Mouse (Mus musculus): ENCODE data around the gene Tas1r2. TPM values are rescaled to one million over a fixed set of nuclear protein-coding genes. Genes with fewer than 3 reads are reported as not detected.

Tas1r2 gene
- polyA plus RNA-seq, 1 experiment: not detected

DNA sequence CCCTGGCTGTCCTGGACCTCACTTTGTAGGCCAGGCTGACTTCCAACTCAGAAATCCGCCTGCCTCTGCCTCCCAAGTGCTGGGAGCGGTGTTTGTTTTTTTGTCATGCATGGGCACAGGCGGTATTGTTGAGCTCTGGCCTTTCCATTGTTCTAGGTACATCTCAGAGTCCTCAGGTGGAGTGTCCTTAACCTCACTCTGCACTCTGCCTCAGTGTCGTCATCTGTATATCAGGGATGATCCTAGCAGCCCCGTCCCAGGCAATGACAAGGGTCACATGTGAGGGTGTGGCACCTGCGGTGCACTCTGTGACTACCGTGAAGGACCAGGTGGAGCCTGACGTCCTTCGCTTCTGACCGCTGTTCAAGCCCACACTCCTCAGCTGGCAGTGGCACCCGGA lies 26.0 kb upstream of the Tas1r2 start:
- Histone ChIP-seq H3K4me3 (ENCODE audit: insufficient read depth, low read depth, low read length) (no peak overlapping the region), H3K27ac (replicated peaks; ENCODE audit: low read depth, low read length) (no peak overlapping the region), H3K4me1 (ENCODE audit: control insufficient read depth, insufficient read depth, insufficient read length, low read length) (peaks cover 2% of the 10 kb centered on the region)

DNA sequence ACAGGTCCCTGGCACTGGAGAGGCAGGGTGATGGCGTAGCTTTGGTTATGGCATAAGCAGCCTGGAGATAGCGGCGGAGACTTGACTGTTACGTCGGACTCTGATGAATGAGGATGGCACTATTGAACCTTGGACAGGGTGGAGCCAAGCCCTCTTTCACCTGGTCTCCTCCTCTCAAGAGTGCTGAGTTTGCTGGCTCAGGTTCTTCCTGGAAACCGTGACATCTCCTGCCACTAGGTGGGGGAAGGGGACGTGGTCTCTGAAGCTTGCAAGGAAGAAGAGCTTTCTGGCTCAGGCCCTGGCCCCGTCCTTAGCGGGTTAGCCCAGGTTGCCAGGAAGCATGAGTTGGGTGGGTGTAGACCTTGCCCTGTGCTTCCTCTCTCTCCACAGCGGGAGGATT lies 23.2 kb upstream of the Tas1r2 start:
- Histone ChIP-seq H3K27ac (replicated peaks; ENCODE audit: low read depth, low read length) (no peak overlapping the region), H3K4me1 (ENCODE audit: control insufficient read depth, insufficient read depth, insufficient read length, low read length) (no peaks in the 10 kb centered on the region; the same call in 1 of the 2 replicates), H3K4me3 (ENCODE audit: insufficient read depth, low read depth, low read length) (no peak overlapping the region)

DNA sequence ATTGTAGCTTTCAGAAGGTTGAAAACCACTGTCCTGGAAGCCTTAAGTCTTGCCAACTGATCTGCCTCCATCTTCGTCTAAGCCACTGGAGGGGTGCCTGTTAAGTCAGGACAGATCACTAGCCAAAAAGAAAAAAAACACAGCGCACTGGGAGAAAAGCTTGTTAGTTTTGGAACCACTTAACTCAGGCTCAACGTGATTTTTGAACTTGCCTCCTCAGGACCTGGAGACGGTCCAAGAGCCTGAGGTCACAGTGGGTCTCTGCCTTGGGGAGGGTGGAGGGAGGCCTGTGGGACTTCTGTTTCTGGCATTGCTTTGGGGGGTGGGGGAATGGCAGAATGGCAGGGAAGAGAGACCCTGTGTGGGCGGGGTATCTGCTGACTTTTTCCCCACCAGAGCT lies 22.2 kb upstream of the Tas1r2 start:
- Histone ChIP-seq H3K4me1 (ENCODE audit: control insufficient read depth, insufficient read depth, insufficient read length, low read length) (no peaks in the 10 kb centered on the region; the same call in 1 of the 2 replicates), H3K27ac (replicated peaks; ENCODE audit: low read depth, low read length) (no peak overlapping the region), H3K4me3 (ENCODE audit: insufficient read depth, low read depth, low read length) (no peak overlapping the region)

DNA sequence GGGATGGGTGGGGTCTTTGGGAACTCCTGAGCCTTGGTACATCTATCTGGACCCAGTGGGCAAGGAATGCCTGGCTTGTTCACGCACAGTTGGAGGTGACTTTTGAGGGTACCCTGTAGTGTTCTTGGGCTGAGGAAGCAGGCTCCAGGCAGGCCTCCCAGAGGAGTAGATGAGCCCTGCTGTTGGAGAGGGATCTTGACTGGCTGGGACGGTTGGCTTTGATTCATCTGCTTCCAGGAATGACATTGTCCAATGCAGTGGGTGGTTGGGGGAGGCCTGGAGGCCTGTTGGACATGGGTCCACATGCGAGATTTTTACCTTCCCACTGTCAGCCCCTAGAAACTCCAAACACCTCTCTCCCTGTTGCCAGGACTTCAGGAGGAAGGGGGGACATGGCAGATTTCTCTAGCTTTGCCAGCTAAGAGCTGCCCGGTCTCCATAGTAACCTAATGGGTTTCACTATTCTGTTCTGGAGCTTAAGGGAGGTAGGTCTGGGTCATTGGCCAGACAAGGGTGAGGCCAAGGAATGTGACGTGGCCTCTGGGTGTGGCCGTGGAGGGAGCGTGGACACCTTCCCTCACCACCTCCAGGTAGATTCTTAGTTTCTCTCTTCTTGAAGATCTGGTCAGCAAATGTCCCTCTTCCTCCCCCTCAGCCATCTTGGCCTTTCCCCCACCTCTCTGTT lies 21.6 kb upstream of the Tas1r2 start:
- no peak overlapping the region for H3K27ac ChIP-seq (replicated peaks; ENCODE audit: low read depth, low read length)
- no peak overlapping the region for H3K4me3 ChIP-seq (ENCODE audit: insufficient read depth, low read depth, low read length)

DNA sequence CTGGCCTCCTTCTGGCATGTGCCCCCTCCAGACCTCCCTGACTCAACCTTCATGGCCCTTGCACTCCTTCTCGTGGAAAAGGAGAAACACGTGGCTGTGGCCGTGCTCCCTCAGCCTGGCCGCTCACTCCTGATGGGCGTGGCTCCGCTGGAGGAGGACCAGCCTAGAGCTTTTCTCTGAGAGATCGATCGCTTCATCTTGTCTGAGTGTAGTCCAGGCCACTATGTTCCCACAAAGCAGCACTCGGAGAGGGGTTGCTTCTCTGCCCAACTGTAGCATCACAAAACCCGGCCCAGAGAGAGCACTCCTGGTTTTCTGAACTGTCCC lies 21.1 kb upstream of the Tas1r2 start:
- Histone ChIP-seq H3K4me1 (ENCODE audit: control insufficient read depth, insufficient read depth, insufficient read length, low read length) (no peaks in the 10 kb centered on the region; the same call in 1 of the 2 replicates), H3K27ac (replicated peaks; ENCODE audit: low read depth, low read length) (no peak overlapping the region), H3K4me3 (ENCODE audit: insufficient read depth, low read depth, low read length) (no peak overlapping the region)

More for the DNA sequence above, 21.6 kb upstream of the Tas1r2 start:
- H3K4me1 ChIP-seq (ENCODE audit: control insufficient read depth, insufficient read depth, insufficient read length, low read length): no peaks in the 10 kb centered on the region; the same call in 1 of the 2 replicates

DNA sequence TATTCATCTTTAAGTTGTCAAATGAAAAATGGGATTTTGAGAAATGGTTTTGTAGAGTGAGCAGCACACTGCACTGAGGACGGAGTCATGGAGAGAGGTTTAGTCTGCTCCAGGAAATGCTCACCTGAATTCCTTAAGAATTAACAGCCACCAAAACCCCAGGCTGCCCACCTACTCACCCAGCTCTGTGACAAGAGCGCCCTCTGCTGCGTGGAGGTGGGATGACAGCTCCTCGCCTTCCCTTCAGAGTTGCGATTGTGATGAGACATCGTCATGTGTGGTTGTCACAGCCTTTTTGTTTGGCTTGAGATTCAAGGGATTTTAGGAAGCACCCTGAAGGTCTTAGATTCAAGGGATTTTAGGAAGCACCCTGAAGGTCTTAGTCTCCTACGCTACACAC lies 17.0 kb upstream of the Tas1r2 start:
- H3K4me3 ChIP-seq (ENCODE audit: insufficient read depth, low read depth, low read length): no peak overlapping the region
- H3K27ac ChIP-seq (replicated peaks; ENCODE audit: low read depth, low read length): no peak overlapping the region
- H3K4me1 ChIP-seq (ENCODE audit: control insufficient read depth, insufficient read depth, insufficient read length, low read length): no peaks in the 10 kb centered on the region; the same call in 1 of the 2 replicates

DNA sequence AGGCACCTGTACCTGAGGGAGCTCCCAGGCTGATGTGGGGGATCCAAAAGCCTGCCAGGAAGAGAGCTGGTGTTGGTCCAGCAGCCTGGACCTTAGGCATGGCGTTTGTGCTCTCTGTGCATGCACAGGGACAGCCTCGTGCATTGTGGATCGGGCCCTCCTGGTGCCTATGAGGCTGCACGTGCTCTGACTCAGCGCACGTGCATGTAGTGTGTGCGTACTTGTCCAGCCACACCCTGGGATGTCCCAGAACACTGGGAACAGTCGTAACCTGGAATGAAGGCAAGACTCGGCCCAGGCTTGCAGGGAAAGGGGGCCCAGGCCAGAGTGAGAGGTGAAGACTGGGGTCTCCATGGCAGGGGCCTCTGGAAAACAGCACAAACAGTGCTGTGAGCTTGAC lies 15.5 kb upstream of the Tas1r2 start:
- Histone ChIP-seq H3K27ac (replicated peaks; ENCODE audit: low read depth, low read length) (no peak overlapping the region), H3K4me3 (ENCODE audit: insufficient read depth, low read depth, low read length) (no peak overlapping the region), H3K4me1 (ENCODE audit: control insufficient read depth, insufficient read depth, insufficient read length, low read length) (no peaks in the 10 kb centered on the region)

DNA sequence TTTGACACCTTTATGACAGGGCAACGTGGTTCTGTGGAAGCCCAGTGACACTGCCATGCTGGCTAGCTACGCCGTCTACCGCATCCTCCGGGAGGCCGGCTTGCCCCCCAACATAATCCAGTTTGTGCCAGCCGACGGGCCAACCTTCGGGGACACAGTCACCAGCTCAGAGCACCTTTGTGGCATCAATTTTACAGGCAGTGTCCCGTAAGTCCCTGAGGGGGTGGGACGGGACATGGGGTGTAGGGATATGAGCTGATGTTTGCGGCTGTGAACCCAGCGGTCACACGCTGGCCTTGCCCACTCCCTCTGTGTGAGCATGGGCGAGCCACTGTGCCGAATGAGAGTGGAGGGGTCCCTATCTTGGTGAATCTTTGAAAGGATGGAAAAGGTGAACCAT lies 15.0 kb upstream of the Tas1r2 start:
- H3K4me3 ChIP-seq (ENCODE audit: insufficient read depth, low read depth, low read length): no peak overlapping the region
- no peaks in the 10 kb centered on the region for H3K4me1 ChIP-seq (ENCODE audit: control insufficient read depth, insufficient read depth, insufficient read length, low read length)
- no peak overlapping the region for H3K27ac ChIP-seq (replicated peaks; ENCODE audit: low read depth, low read length)

DNA sequence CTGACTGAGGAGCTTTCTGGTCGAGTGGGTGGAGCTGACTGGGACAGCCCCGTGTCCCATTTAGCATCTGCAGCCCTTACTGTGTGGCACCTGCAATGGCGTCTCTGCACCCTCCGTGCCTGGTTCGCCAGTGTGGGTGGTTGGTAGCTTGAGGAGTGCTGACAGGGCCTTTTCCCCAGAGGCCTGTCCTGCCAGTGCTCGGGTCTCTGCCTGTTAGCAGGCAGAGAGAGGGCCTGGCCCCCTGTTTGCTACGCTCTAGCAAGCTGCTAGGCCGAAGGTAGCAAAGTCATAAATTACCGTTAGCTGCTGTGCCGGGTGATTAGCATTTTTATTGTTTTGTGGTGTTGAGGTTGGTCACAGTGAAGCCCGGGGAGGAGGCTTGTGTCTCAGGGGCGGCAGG lies 13.5 kb upstream of the Tas1r2 start:
- no peak overlapping the region for H3K27ac ChIP-seq (replicated peaks; ENCODE audit: low read depth, low read length)
- H3K4me3 ChIP-seq (ENCODE audit: insufficient read depth, low read depth, low read length): no peak overlapping the region
- no peaks in the 10 kb centered on the region for H3K4me1 ChIP-seq (ENCODE audit: control insufficient read depth, insufficient read depth, insufficient read length, low read length)

DNA sequence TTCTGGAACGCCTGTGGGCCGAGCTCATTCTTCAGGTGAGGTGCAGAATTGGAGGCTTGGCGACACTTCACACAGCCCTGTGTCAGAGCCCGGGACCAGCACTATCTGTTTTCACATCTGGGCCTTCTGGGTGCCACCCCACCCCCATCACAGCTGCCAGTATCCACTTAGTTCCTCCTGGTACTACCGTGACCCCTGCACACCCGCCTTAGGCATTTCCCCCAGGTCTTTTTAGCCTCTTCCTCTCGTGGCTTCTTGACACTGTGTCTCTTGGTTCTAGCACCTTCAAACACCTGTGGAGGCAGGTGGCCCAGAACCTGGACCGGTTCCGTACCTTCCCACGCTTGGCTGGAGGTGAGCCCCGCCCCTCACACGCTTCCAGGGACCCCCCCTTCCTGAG lies 13.0 kb upstream of the Tas1r2 start:
- Histone ChIP-seq H3K27ac (replicated peaks; ENCODE audit: low read depth, low read length) (no peak overlapping the region), H3K4me3 (ENCODE audit: insufficient read depth, low read depth, low read length) (no peak overlapping the region), H3K4me1 (ENCODE audit: control insufficient read depth, insufficient read depth, insufficient read length, low read length) (no peaks in the 10 kb centered on the region)

DNA sequence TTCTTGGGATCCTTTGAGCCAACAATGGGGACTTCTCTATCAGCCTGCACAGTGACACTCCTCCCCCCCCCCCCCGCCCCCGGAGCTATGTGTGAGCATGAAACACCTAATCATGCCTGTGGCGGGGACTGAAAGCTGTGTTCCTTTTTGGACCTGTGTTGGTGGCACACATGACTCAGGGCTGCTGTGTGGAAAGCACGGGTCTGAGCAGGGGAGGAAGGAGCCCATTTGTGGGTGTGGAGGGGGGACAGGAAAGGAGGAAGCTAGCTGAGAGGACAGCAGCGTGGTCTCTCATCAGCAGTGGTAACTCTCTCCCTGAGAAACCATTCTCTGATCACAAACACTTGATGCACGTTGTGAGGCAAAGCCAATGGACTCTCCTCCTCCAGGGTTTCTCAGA lies 12.6 kb upstream of the Tas1r2 start:
- H3K4me3 ChIP-seq (ENCODE audit: insufficient read depth, low read depth, low read length): no peak overlapping the region
- H3K4me1 ChIP-seq (ENCODE audit: control insufficient read depth, insufficient read depth, insufficient read length, low read length): no peaks in the 10 kb centered on the region
- no peak overlapping the region for H3K27ac ChIP-seq (replicated peaks; ENCODE audit: low read depth, low read length)

DNA sequence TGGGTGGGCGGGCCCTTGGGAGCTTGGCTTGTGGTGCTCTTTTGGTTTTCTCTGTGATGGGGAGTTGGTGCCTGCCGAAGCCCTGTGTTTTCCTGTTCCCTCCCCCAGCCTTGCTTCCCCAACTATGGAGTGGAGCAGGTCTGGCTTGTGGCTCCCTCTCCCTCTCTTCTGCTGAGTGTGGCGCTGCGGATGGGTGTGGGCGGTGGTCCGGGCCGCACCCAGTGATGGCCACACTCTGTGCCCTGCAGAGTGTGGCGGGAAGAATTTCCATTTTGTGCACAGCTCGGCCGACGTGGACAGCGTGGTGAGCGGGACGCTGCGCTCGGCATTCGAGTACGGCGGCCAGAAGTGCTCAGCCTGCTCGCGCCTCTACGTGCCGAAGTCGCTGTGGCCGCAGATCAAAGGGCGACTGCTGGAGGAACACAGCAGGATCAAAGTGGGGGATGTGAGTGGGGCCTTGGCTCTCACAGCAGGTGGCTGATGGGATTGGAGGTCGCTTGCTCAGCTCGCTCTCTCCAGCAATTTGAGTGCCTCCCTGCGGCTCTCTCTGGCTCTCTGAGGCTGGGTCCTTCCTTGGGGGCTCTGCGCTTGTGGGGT lies 11.4 kb upstream of the Tas1r2 start:
- H3K27ac ChIP-seq (replicated peaks; ENCODE audit: low read depth, low read length): no peak overlapping the region
- no peaks in the 10 kb centered on the region for H3K4me1 ChIP-seq (ENCODE audit: control insufficient read depth, insufficient read depth, insufficient read length, low read length)
- no peak overlapping the region for H3K4me3 ChIP-seq (ENCODE audit: insufficient read depth, low read depth, low read length)

DNA sequence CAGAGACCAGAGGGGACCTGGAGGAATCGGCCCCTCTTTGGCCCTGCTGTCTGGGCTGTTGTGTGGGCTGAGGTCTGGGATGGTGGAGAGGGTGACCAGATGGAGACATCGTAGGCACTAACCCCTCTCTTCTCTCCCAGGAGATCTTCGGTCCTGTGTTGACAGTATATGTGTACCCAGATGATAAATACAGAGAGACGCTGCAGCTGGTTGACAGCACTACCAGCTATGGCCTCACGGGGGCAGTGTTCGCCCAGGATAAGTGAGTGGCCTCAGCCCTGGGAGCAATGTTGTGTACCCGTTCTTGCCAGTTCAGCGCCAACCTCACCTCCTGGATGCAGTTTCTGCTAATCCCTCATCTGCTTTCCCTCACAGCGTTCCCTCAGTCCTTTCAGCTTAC lies 9.4 kb upstream of the Tas1r2 start:
- Histone ChIP-seq H3K27ac (replicated peaks; ENCODE audit: low read depth, low read length) (no peak overlapping the region), H3K4me3 (ENCODE audit: insufficient read depth, low read depth, low read length) (no peak overlapping the region), H3K4me1 (ENCODE audit: control insufficient read depth, insufficient read depth, insufficient read length, low read length) (no peaks in the 10 kb centered on the region)

DNA sequence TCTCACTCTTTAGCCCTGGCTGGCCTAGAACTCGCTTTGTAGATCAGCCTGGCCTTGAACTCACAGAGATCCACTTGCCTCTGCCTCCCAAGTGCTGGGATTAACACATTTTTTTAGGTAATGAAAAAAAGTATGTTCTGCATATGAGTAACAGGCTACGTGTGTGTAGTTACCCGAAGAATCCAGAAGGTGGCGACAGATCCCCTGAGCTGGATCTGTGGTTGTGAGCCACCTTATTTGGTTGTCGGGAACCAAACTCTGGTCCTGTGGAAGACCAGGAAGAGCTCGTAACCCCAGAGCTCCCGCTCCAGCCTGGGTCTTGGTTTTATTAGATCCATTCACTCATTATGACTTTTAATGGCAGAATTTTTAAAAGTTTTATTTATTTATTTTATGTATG lies 6.4 kb upstream of the Tas1r2 start:
- no peak overlapping the region for H3K27ac ChIP-seq (replicated peaks; ENCODE audit: low read depth, low read length)

DNA sequence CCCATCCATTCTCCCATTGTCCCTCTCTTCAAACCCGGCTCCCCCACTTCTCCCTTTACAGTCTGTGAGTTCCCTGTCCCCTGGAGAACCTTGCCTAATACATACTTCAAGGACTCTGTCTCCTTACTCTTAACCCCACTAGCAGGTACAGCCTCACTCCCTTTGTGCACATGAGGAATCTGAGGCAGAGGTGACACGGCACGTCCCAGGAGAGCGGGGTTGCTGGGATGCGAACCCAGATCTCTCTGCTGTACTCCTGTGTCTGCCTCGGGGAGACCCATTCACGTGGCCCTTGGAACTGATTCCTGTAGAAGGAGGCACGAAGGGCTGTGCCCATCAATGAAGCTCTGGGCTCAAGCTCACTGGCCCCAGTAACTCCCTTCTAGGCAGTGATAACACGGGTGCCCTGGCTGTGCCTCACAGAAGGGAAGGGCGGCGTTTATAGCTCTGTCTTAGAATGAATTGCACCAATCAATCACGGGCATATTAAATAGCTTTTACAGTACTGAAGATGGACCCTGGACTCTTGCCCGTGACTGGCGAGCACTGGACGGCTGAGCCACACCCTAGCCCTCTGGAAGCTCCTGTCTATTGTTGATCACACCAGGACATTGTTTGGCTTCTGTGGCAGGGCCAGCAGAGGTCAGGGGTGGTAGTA lies 3.1 kb upstream of the Tas1r2 start:
- Histone ChIP-seq H3K4me3 (ENCODE audit: insufficient read depth, low read depth, low read length) (no peak overlapping the region), H3K4me1 (ENCODE audit: control insufficient read depth, insufficient read depth, insufficient read length, low read length) (no peaks in the 10 kb centered on the region), H3K27ac (replicated peaks; ENCODE audit: low read depth, low read length) (no peak overlapping the region)

More for the DNA sequence above, 6.4 kb upstream of the Tas1r2 start:
- Histone ChIP-seq H3K4me1 (ENCODE audit: control insufficient read depth, insufficient read depth, insufficient read length, low read length) (no peaks in the 10 kb centered on the region), H3K4me3 (ENCODE audit: insufficient read depth, low read depth, low read length) (no peak overlapping the region)

DNA sequence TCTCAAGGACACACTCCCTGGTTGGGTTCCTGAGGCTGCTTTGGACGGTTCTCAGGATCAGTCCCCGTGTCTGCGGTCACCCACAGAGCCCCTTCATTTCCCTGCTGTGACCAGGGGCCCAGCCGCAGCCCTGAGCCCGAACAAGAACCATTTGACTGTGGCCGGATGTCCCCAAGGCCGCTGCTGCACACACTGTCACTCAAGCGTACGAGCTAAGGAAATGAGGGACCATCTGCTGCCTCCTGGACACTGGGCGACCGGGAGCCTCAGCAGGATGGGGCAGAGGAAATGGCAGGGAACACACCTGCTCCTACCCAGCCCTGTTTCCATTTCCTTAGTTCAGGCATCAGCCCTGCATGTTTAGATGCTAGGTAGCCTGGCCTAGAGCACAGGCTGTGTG lies 2.4 kb upstream of the Tas1r2 start:
- no peaks in the 10 kb centered on the region for H3K4me1 ChIP-seq (ENCODE audit: control insufficient read depth, insufficient read depth, insufficient read length, low read length)

More for the DNA sequence above, 2.4 kb upstream of the Tas1r2 start:
- Histone ChIP-seq H3K27ac (replicated peaks; ENCODE audit: low read depth, low read length) (no peak overlapping the region), H3K4me3 (ENCODE audit: insufficient read depth, low read depth, low read length) (no peak overlapping the region)
